Mouse (Mus musculus) embryonic facial prominence, embryonic 11.5 days (tissue): ENCODE measurements around the gene Ipcef1. TPM values are rescaled to one million over a fixed set of nuclear protein-coding genes. Genes with fewer than 3 reads are reported as not detected.

Experiments used
- ATAC-seq: fragments of 200-750 bp; cut with Nextera tagmentation; replicated peaks from 2 replicates; pipeline ENCODE4 v1.8.0; 2017; ENCODE audit warnings: low read depth; ENCODE audit not compliant: insufficient number of reproducible peaks, low FRiP score, low TSS enrichment
- DNase-seq: peaks from one replicate; pipeline ENCODE4 v3.0.0-alpha.2; 2015; ENCODE audit warnings: low spot score
- H3K27ac ChIP-seq: fragments of 300-500 bp; sonication (generic); replicated peaks from 2 replicates; pipeline ENCODE4 v1.5.1; 2014; ENCODE audit warnings: mild to moderate bottlenecking, low read depth, low read length, control low read depth
- H3K27me3 ChIP-seq: fragments of 300-500 bp; sonication (generic); 2 replicates; pipeline ENCODE4 v1.6.1; 2014; ENCODE audit warnings: mild to moderate bottlenecking, low read length, moderate library complexity, mixed read lengths; ENCODE audit not compliant: control insufficient read depth, insufficient read depth
- H3K36me3 ChIP-seq: fragments of 300-500 bp; sonication (generic); replicated peaks from 2 replicates; pipeline ENCODE4 v1.6.1; 2014; ENCODE audit warnings: low read depth, mild to moderate bottlenecking, low read length, moderate library complexity, mixed read lengths; ENCODE audit not compliant: control insufficient read depth, insufficient read depth
- H3K4me1 ChIP-seq: fragments of 300-500 bp; sonication (generic); 2 replicates; pipeline ENCODE4 v1.6.1; 2014; ENCODE audit warnings: low read length, mixed read lengths; ENCODE audit not compliant: control insufficient read depth, insufficient read depth
- H3K4me2 ChIP-seq: fragments of 300-500 bp; sonication (generic); 2 replicates; pipeline ENCODE4 v1.6.1; 2014; ENCODE audit warnings: low read depth, mild to moderate bottlenecking, control low read depth, low read length, moderate library complexity
- H3K4me3 ChIP-seq: fragments of 300-500 bp; sonication (generic); 2 replicates; pipeline ENCODE4 v1.5.1; 2014; ENCODE audit warnings: low read depth, low read length, control low read depth
- H3K9ac ChIP-seq: fragments of 300-500 bp; sonication (generic); replicated peaks from 2 replicates; pipeline ENCODE4 v1.6.1; 2014; ENCODE audit warnings: mild to moderate bottlenecking, control low read depth, low read length
- H3K9me3 ChIP-seq: fragments of 300-500 bp; sonication (generic); replicated peaks from 2 replicates; pipeline ENCODE4 v1.6.1; 2016; ENCODE audit warnings: mild to moderate bottlenecking, low read length, inconsistent platforms, mixed read lengths; ENCODE audit not compliant: control insufficient read depth
- WGBS: fragments of 180-500 bp; shearing (Covaris S2); extraction: QIAGEN DNeasy Blood & Tissue Kit; methylation state at CpG from one replicate; pipeline ENCODE4 v1.1.7; 2014; 5-methylcytosine and 5-hydroxymethylcytosine counted together
- polyA plus RNA-seq: library from polyadenylated mRNA; unstranded; fragments of >200 nt; fragmentation: Nextera tagmentation; extraction: Ambion mirVana; gene quantifications from 2 replicates; pipeline ENCODE4 v1.2.1, GENCODE M21; 2014

Ipcef1 gene
- polyA plus RNA-seq, 1 experiment from 2014 or later, result 0.27 TPM

DNA sequence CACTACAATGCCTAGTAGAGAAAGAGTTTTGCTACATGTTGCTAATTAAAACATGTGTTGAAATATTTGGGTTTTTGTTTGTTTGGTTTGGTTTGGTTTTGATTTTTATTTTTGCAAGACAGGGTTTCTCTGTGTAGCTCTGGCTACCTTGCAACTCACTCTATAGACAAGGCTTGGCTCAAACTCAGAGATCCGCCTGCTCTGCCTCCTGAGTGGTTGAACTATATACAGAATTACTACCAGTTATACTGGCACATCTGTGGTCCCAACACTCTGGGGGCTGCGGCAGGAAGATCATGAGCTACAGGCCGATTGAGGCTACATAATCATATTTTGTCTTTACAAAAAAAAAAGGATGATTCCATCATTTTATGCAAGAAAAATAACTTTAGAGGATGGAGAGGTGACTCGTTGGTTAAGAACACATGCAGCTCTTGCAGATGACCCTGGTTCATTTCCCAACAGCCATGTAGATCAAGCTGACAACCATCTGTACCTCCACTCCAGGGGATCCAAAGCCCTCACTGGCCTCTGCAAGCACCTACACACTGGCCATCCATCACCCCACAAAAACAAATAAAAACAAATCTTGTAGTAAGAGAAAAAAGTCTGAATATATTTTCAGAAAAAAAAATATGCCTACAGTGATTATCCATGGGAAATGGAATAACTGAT, 53.6 kb downstream of the Ipcef1 start:
- 80% methylated on average over 4 of the region's 4 CpGs for WGBS

DNA sequence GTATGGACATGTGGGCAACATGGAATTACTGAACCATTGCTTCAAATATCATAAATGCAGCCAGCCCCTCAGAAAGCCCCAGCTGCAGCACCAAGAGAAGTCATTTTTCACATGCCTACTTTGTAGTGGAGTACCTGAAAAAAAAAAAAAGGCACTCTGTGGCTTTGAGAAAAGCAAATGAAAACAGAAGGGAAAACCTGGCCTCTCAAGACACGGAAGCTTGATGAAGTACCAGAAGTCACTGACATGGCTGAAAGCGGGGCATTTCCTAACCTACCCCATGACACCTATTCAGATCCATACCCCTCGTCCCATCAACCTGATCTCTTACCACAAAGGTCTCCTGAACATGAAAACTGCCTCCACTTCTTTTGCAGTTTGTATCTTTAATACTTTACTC, 55.4 kb downstream of the Ipcef1 start:
- Histone ChIP-seq H3K4me2 (no peak overlapping the region), H3K9me3 (no peaks in the 10 kb centered on the region), H3K9ac (no peak overlapping the region), H3K36me3 (no peaks in the 10 kb centered on the region), H3K4me1 (no peaks in the 10 kb centered on the region), H3K27me3 (no peaks in the 10 kb centered on the region), H3K27ac (no peak overlapping the region), H3K4me3 (no peak overlapping the region)
- ATAC-seq (no peak), DNase-seq (no peak)
- 73% methylated on average over 3 of the region's 3 CpGs for WGBS

More for the DNA sequence above, 53.6 kb downstream of the Ipcef1 start:
- Histone ChIP-seq H3K9ac (no peak overlapping the region), H3K27me3 (no peaks in the 10 kb centered on the region), H3K4me2 (no peak overlapping the region), H3K4me1 (no peaks in the 10 kb centered on the region), H3K27ac (no peak overlapping the region), H3K4me3 (no peak overlapping the region), H3K36me3 (no peaks in the 10 kb centered on the region), H3K9me3 (no peaks in the 10 kb centered on the region)
- no peak for ATAC-seq
- DNase-seq, result no peak

DNA sequence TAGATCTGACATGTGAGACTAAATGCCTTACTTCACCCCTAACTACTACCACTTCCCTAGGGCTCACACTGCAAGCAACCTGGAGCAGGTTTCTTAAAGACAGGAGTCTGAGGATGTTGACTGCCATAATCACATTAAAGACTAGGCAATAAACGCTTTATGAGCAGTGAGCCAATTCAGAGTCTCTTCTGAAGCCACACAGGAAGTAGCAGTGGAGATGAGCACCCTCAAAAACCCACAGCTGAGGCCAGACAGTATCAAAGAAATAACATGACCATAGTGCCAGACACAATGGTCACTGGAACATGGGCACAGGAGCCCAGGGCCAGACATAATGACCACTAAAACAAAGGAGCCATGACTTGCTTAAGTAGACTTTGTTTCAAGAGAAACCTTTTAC, 63.7 kb downstream of the Ipcef1 start:
- H3K27me3 ChIP-seq, result no peaks in the 10 kb centered on the region
- no peak overlapping the region for H3K4me2 ChIP-seq
- no peaks in the 10 kb centered on the region for H3K9me3 ChIP-seq
- no peak overlapping the region for H3K9ac ChIP-seq
- no peak overlapping the region for H3K27ac ChIP-seq
- H3K4me3 ChIP-seq, result no peak overlapping the region
- ATAC-seq (no peak), DNase-seq (no peak)
- H3K4me1 ChIP-seq, result no peaks in the 10 kb centered on the region
- WGBS, result 85% methylated on average over 1 of the region's 1 CpGs
- H3K36me3 ChIP-seq, result no peaks in the 10 kb centered on the region

DNA sequence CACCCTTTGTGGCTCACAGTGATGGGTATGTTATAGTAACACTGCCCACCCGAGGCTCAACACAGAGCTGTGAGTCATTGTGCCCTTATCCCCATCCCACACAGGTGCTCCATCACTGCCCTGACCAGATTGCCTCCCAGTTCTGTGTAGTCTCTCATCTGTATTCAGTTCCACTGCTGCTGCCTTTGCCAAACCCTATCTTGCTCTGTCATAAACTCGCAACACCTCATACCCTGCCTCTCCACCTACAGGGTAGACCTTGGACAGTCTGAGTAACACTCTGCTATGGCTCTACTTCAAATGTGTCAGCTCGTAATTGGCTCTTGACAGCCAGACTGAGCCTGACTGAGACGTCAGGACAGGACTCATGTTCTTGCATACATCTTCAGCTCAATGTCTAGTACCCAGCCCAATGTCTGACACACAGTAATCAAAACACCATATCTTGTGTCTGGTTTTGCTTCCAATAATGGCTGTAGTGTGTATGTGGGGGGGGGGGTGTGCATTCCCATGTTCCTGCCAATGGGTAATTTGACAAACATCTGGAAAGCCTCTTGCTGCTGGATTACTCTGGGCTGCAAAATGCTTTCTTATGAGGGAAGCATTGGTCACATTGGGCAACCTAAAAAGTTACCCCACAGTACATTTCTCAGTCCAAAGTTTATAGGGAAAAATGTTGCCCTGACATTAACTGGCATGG, 64.7 kb downstream of the Ipcef1 start:
- no peak overlapping the region for H3K27ac ChIP-seq
- no peaks in the 10 kb centered on the region for H3K4me1 ChIP-seq
- no peak for ATAC-seq
- no peak overlapping the region for H3K4me3 ChIP-seq
- H3K9ac ChIP-seq, result no peak overlapping the region
- WGBS, result 73% methylated on average over 4 of the region's 4 CpGs
- H3K27me3 ChIP-seq, result no peaks in the 10 kb centered on the region
- DNase-seq, result no peak
- no peaks in the 10 kb centered on the region for H3K36me3 ChIP-seq
- no peaks in the 10 kb centered on the region for H3K9me3 ChIP-seq
- no peak overlapping the region for H3K4me2 ChIP-seq

DNA sequence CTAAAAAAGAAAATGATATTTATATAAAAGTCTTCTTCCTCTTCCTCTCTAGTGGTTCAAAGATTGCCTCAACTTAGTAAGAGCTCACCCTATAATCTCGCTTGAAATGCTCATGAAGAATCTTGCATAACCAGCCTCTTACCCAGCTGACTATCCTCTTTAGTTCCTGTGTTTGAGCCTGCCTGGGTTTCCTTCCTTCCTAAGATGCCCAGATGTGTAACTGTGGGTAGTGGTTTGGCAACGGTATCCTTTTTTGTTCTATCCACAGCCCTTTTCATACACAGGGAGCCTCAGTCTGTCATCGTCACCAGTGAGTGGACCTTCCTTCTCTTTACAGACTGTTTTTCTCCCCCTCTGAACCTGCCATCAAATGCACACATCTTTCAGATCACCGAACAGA, 66.0 kb downstream of the Ipcef1 start:
- 95% methylated on average over 4 of the region's 4 CpGs for WGBS
- DNase-seq, result no peak

DNA sequence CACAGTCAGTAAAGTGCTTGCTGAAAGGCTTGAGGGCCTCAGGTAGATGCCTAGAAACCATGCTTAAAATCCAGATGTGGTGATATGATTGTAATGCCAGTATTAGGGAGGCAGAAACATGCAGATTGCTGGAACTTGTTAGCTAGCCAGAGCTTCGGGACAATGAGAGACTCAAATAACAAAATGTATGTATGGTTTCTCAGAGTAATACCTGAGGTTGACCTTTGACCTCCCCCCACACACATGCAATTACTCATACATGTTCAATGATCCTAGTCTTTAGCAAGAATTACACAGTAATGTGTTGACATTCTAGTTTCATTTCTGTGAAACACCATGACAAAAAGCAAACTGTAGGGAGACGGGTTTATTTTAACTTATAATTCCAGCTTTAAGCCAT, 68.8 kb downstream of the Ipcef1 start:
- DNase-seq (no peak), ATAC-seq (no peak)
- no peaks in the 10 kb centered on the region for H3K4me1 ChIP-seq
- H3K27ac ChIP-seq, result no peak overlapping the region
- H3K36me3 ChIP-seq, result no peaks in the 10 kb centered on the region
- H3K4me3 ChIP-seq, result no peak overlapping the region
- WGBS, result 94% methylated on average over 2 of the region's 2 CpGs
- H3K9ac ChIP-seq, result no peak overlapping the region
- H3K4me2 ChIP-seq, result no peak overlapping the region
- H3K9me3 ChIP-seq, result no peaks in the 10 kb centered on the region
- no peaks in the 10 kb centered on the region for H3K27me3 ChIP-seq

More for the DNA sequence above, 66.0 kb downstream of the Ipcef1 start:
- H3K4me2 ChIP-seq, result no peak overlapping the region
- H3K36me3 ChIP-seq, result no peaks in the 10 kb centered on the region
- H3K4me3 ChIP-seq, result no peak overlapping the region
- no peak overlapping the region for H3K9ac ChIP-seq
- no peaks in the 10 kb centered on the region for H3K9me3 ChIP-seq
- no peak for ATAC-seq
- no peaks in the 10 kb centered on the region for H3K27me3 ChIP-seq
- no peaks in the 10 kb centered on the region for H3K4me1 ChIP-seq
- no peak overlapping the region for H3K27ac ChIP-seq

DNA sequence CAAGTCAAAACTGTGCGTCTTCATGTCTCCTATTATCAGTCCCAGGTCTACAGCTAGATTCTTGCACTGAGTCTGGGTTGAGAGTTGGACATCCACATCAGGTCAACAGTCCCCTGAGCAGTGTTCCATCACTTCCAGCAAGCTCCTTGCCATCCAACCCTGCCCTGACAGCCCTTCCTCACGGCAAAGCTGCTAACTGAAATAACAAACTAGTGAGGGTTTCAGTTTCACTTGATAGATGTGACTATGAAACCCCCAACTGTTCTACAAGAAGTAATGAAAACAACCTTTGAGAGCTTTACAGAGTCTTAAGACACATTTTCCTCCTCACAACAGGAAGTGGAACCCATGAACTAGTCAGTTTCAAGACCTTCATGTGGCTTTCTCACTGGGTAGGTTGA, 69.5 kb downstream of the Ipcef1 start:
- no peaks in the 10 kb centered on the region for H3K36me3 ChIP-seq
- H3K9ac ChIP-seq, result no peak overlapping the region
- no peak overlapping the region for H3K4me2 ChIP-seq
- no peak overlapping the region for H3K4me3 ChIP-seq
- H3K27me3 ChIP-seq, result no peaks in the 10 kb centered on the region
- H3K27ac ChIP-seq, result no peak overlapping the region
- DNase-seq (no peak), ATAC-seq (no peak)
- WGBS, result 66% methylated on average over 2 of the region's 2 CpGs
- no peaks in the 10 kb centered on the region for H3K4me1 ChIP-seq
- H3K9me3 ChIP-seq, result no peaks in the 10 kb centered on the region

DNA sequence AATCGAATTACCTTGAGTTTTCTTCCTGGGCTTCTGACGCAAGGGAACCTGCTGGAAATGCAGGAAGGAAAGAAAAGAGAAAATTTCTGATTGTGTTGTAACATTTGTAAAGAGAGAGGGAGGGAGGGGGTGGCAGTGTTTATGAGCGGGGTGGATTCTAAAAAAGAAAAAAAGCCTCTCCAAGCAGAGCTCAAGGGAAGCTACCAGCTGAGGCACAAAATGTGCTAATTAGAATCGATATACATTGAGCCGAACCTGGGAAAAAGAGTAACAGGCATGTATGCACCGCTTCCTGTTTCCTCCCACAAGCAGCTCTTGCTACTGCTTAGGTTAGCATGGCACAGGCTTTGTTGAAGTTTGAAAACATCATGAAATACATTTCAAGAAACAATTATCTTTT, 72.0 kb downstream of the Ipcef1 start:
- no peaks in the 10 kb centered on the region for H3K27me3 ChIP-seq
- H3K27ac ChIP-seq, result no peak overlapping the region
- H3K4me2 ChIP-seq, result 0 out of 2 replicates have a peak overlapping the region, but pooled peaks have one; percentile 1
- H3K36me3 ChIP-seq, result no peaks in the 10 kb centered on the region
- WGBS, result 27% methylated on average over 6 of the region's 6 CpGs
- H3K9me3 ChIP-seq, result no peaks in the 10 kb centered on the region
- no peaks in the 10 kb centered on the region for H3K4me1 ChIP-seq
- no peak overlapping the region for H3K4me3 ChIP-seq
- DNase-seq, result peak; percentile 13
- H3K9ac ChIP-seq, result 0 out of 2 replicates have a peak overlapping the region, but pooled peaks have one; percentile 1
- no peak for ATAC-seq
